Mouse (Mus musculus): ENCODE measurements around the gene Ccdc167.

- no peak for TF ChIP-seq CTCF (IDR thresholded peaks at IDR 0.05; ENCODE audit: borderline replicate concordance, insufficient read depth, low read length)
- TF ChIP-seq POLR2A (IDR thresholded peaks at IDR 0.05; ENCODE audit: low read depth, low read length): no peak
Observed at GRCm38 (mm10) chr17:29756381-29756780, 39.5 kb upstream of the Ccdc167 start.

Measured in embryonic fibroblast, embryonic 13.5 days (primary cell).